Comparison of ENCODE assay signal across 17 mouse cellular contexts in genomic region chr10:20507732-20508412, GRCm38 (mm10).
DNase-seq lines count a peak whose midpoint lies in the region; ATAC-seq and TF ChIP-seq lines count a peak whose summit lies in the region.
"Had no signal": no experiment of that assay in that cellular context is flagged by ENCODE, and none has a peak within 500 bp of the region (broad histone marks: within the 10 kb centered on the region; RNA-seq: fewer than 3 reads in every experiment).

No protein-coding gene starts in this region.

- no peak overlapping the region for H3K4me2 ChIP-seq in stomach, embryonic 14.5 days (replicated peaks; ENCODE audit: low read depth, low read length)
- no peak overlapping the region for H3K4me2 ChIP-seq in stomach, postnatal 0 days (replicated peaks; ENCODE audit: low read depth)
- H3K4me2 ChIP-seq: forebrain, embryonic 12.5 days had no signal

- H3K27me3 ChIP-seq in heart, embryonic 10.5 days (ENCODE audit: insufficient read depth, poor library complexity, severe bottlenecking) = no peaks in the 10 kb centered on the region
- no peaks in the 10 kb centered on the region for H3K27me3 ChIP-seq in stomach, embryonic 14.5 days (ENCODE audit: control insufficient read depth, insufficient read depth, low read length)
- H3K27me3 ChIP-seq in stomach, postnatal 0 days (ENCODE audit: control insufficient read depth, insufficient read depth, low read length) = no peaks in the 10 kb centered on the region
- H3K27me3 ChIP-seq: CH12.LX; forebrain, embryonic 12.5 days had no signal

- H3K9ac ChIP-seq in stomach, embryonic 14.5 days (replicated peaks; ENCODE audit: low read depth, low read length) = no peak overlapping the region
- H3K9ac ChIP-seq in stomach, postnatal 0 days (ENCODE audit: low read length) = no peak overlapping the region
- H3K9ac ChIP-seq: forebrain, embryonic 12.5 days; liver, embryonic 14.5 days had no signal

- H3K9me3 ChIP-seq in heart, embryonic 10.5 days = no peaks in the 10 kb centered on the region; the same call in 1 of the 2 replicates
- H3K9me3 ChIP-seq in stomach, embryonic 14.5 days (ENCODE audit: control insufficient read depth, low read depth, low read length) = no peaks in the 10 kb centered on the region
- H3K9me3 ChIP-seq in stomach, postnatal 0 days (ENCODE audit: control insufficient read depth, low read length) = no peaks in the 10 kb centered on the region
- H3K9me3 ChIP-seq: forebrain, embryonic 12.5 days; hindbrain, embryonic 10.5 days had no signal

- no peaks in the 10 kb centered on the region for H3K36me3 ChIP-seq in heart, embryonic 10.5 days
- no peaks in the 10 kb centered on the region for H3K36me3 ChIP-seq in stomach, embryonic 14.5 days (ENCODE audit: control insufficient read depth, insufficient read depth, low read length)
- no peaks in the 10 kb centered on the region for H3K36me3 ChIP-seq in stomach, postnatal 0 days (ENCODE audit: control insufficient read depth, insufficient read depth, low read length)
- H3K36me3 ChIP-seq: forebrain, embryonic 12.5 days; hindbrain, embryonic 10.5 days had no signal

- peak; percentile 41 for DNase-seq in adrenal gland, postnatal 10 days
- DNase-seq in adrenal gland, adult 2 months = no peak
- DNase-seq in heart, embryonic 10.5 days (ENCODE audit: low spot score) = no peak
- DNase-seq in heart, postnatal 25 days (ENCODE audit: low spot score) = no peak
- no peak for DNase-seq in stomach, postnatal 0 days (ENCODE audit: low spot score)
- DNase-seq in layer of hippocampus, postnatal 10 days (ENCODE audit: low spot score in 2 of 2) = no peak
- DNase-seq: cerebellum, adult 9-11 months; layer of hippocampus, adult 9-11 months; lung, postnatal 10 days; thymus, postnatal 25 days had no signal

- H3K27ac ChIP-seq in heart, embryonic 10.5 days = peak overlapping the region; percentile 16; the same call in 1 of the 2 replicates
- H3K27ac ChIP-seq in stomach, embryonic 14.5 days (ENCODE audit: low read length) = no peak overlapping the region
- no peak overlapping the region for H3K27ac ChIP-seq in stomach, postnatal 0 days (replicated peaks)
- H3K27ac ChIP-seq: forebrain, embryonic 12.5 days; hindbrain, embryonic 10.5 days; liver, embryonic 14.5 days had no signal

- no peak overlapping the region for H3K4me3 ChIP-seq in heart, embryonic 10.5 days
- no peak overlapping the region for H3K4me3 ChIP-seq in stomach, embryonic 14.5 days (ENCODE audit: low read depth, low read length)
- no peak overlapping the region for H3K4me3 ChIP-seq in stomach, postnatal 0 days (ENCODE audit: low read depth, low read length)
- H3K4me3 ChIP-seq: forebrain, embryonic 12.5 days; hindbrain, embryonic 10.5 days had no signal

- H3K4me1 ChIP-seq in heart, embryonic 10.5 days = peaks cover 19% of the 10 kb centered on the region; the same call in 1 of the 2 replicates
- H3K4me1 ChIP-seq in stomach, embryonic 14.5 days (ENCODE audit: control insufficient read depth, insufficient read depth, low read length) = peaks cover 4% of the 10 kb centered on the region; the same call in 1 of the 2 replicates
- no peaks in the 10 kb centered on the region for H3K4me1 ChIP-seq in stomach, postnatal 0 days (replicated peaks; ENCODE audit: control insufficient read depth, insufficient read depth)
- H3K4me1 ChIP-seq: forebrain, embryonic 12.5 days had no signal

- 58% methylated on average over 9 of the region's 9 CpGs for WGBS in heart, embryonic 10.5 days
- 47% methylated on average over 9 of the region's 9 CpGs for WGBS in stomach, embryonic 14.5 days
- WGBS in stomach, postnatal 0 days = 44% methylated on average over 9 of the region's 9 CpGs

- TF ChIP-seq EP300 in stomach, postnatal 0 days (optimal IDR thresholded peaks at IDR 0.05) = no peak

- TF ChIP-seq CTCF in stomach, postnatal 0 days (IDR thresholded peaks at IDR 0.05; ENCODE audit: low read depth) = no peak

- 0 out of 2 replicates have a peak, but pooled peaks have one; percentile 23 for ATAC-seq in stomach, embryonic 14.5 days (ENCODE audit: insufficient number of reproducible peaks, insufficient read depth, low FRiP score, low read depth)
- ATAC-seq in stomach, postnatal 0 days (ENCODE audit: low FRiP score, low TSS enrichment) = no peak
- no peak for ATAC-seq in frontal cortex, adult (ENCODE audit: low TSS enrichment)
- ATAC-seq: inflammation-experienced regulatory T-cells, adult 6 months had no signal

- intact Hi-C loops in heart, postnatal 25 days (cut with DNase I) = loop anchor here (2.0 kb wide), 2 partner anchors 19 to 99 kb away; no protein-coding TSS in a partner anchor
